Mouse (Mus musculus) layer of hippocampus, adult 11-12 months (tissue): Measurements from ENCODE around the gene Gm44805.
A peak's percentile ranks its signal among the peaks of the same experiment; 100 is the strongest.

Source experiments
- DNase-seq: peaks from one replicate; pipeline ENCODE4 v3.0.0; 2022; ENCODE audit warnings: low spot score

The Gm44805 gene

DNA sequence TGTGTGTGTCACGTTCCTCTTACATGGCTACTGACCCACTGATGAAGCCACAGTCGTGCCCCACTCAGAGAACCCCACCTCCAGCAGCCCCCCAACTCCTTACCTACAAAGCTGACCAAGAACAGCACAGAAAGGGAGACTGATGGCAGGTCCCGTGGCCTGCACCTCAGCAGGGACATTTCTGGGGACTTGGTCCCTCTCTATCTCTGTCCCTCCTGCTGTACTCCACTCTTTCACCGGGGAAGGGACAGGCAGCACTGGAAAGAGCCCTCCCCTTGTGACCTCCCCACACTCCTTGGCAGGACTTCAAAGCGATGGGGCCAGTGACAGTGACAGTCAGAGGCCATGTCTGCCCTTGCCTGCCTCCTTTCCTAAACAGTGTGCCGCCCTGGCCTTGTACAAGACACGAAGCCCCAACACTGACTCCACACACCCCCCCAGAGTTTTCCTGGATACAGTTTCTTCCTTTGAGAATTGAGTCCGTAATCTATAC lies at the start of gene Gm44805, which contains the start of gene Apoc4:
TSS of gene Gm44805 (minus strand) at position 222 of the 493 bp plus-strand sequence.
TSS of gene Apoc4 (minus strand) at position 278 of the 493 bp plus-strand sequence.
- DNase-seq, result no peak

DNA sequence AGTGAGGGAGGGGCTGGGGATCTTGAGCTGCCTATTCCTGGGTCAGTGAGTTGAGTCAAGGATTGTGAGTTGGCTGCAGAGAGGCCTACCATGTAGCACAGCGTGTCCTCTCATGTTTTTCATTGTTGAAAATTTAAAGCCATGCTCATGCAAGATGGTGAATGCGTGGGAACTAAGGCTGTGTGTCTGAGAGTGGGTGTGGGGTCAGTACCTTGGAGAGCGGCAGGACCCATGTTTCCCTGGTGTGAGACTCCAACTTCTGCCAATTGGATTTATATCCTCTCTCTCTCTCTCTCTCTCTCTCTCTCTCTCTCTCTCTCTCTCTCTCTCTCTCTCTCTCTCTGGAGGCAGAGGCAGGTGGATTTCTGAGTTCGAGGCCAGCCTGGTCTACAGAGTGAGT lies 45.3 kb upstream of the Gm44805 start:
- no peak for DNase-seq

DNA sequence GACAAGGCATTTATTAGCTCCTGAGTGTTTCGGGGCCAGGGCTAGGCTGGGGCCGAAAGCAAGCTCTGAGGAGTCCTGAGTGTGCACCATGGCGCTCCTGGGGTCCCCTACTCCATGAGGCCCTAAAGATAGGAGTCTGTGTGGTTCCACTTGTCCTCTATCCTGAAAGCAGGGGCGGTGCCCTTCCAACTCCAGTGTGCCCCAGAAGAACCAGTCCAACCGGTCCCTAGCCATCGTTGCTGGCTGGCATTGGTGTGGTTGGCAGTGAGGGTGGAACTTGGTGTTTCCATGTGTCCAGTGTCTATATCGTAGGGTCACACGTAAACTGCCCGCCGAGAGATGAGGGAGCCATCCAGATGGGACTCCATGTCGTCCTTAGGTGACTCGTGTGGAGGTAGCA lies 42.9 kb upstream of the Gm44805 start:
- DNase-seq, result no peak

DNA sequence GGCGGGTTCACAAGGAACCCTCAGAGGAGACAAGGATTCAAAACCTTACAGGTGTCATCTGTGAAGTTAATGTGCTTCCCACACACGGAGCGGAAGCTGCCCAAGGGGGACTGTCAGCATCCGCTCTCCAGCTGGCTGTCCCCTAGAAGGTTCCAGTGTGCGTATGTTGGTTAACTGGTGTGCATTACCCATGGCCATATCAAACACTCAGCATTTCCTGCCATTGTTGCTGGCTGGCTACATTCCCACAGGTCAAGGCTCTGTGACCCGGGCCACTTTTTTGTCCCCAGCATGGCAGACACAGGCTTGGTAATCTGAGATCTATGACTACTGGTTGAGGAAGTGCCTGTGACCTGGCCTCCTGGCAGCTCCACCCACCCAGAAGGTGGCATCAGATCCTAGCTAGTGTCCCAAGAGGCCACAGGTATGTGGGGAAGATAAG lies 41.6 kb upstream of the Gm44805 start:
- DNase-seq, result no peak

DNA sequence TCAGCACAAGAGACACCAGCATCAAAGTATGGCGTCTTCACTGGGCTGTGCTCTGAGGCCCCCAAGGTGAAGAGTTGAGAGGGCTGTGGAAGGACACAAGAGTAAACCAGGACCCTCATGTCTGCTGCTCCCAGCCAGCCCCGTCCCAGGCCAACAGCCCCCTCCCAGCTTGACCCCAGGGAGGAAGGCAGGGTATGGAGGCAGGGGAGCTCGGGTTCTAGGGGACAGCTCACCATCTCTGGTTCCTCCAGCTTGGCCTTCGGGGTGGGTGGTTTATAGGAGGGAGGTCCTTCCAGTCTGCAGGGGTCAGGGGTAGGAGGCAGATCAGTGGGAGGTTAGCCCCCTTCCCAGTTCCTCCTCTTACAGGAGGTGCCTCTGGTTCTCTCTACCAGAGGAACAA lies 38.0 kb upstream of the Gm44805 start:
- no peak for DNase-seq

DNA sequence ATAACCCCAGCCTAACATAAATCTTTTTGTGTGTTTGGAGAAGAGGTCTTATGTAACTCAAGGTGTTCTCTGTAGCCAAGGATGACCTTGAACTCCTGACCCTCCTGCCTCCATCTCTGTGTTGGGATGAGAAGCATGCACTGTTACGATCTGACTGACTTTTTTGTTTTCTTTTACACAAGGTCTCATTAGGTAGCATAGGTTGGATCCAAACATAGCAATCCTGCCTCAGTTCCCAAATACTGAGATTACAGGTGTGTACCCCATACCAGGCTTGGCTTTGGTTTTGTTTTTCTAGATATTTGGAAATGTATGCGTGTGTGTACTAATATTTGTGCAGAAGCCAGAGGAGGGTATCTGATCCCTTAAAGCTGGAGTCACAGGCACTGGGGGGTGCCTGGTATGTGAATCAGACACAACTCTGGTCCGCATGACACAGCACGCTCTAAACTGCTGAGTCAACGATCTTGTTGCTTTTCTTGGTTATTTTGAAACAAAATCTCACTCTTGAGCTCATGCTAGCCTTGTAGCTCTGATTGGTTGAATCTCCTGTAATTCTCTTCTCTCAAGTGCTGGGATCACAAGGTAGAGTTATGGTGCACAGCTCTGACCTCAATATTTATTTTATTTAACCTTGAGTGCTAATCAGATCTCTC lies 37.2 kb upstream of the Gm44805 start:
- no peak for DNase-seq

DNA sequence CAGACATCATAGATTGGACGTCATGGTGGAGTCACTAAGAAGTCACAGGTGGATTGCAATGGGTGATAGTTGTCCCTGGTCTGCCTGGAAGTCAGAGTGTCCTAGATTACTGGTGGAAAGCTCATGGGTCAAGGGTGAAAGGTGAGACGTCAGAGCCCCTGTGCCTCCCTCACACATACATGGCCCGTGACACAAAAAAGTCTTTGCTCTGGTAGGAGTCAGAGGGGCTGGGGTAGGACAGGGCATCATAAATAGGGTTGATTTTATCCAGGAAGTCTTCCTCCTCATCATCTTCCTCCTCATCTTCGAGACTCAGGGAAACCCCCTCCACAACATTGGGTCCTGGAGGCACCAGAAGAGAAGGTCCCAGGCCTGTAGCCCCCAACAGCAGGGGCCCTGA lies 36.1 kb upstream of the Gm44805 start:
- DNase-seq, result no peak

DNA sequence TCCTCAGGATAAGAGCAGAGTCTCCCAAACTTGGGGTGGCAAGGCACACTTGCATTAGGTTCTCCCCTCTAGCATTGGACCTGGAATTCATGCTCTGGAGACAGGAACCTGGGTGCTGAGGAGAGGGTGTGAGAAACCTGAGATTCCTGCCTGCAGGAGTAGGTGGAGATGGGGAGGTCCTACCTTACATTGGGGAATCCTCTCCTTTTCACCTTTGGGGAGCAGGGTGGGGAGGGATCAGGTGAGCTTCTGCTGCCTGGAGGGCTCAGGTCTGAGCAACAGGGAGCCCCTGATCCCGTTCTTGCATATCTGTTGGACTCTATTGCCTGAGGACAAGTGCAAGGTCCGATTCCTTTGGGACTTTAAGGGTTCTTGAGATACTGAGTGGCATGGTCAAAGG lies 35.6 kb upstream of the Gm44805 start:
- DNase-seq, result no peak

DNA sequence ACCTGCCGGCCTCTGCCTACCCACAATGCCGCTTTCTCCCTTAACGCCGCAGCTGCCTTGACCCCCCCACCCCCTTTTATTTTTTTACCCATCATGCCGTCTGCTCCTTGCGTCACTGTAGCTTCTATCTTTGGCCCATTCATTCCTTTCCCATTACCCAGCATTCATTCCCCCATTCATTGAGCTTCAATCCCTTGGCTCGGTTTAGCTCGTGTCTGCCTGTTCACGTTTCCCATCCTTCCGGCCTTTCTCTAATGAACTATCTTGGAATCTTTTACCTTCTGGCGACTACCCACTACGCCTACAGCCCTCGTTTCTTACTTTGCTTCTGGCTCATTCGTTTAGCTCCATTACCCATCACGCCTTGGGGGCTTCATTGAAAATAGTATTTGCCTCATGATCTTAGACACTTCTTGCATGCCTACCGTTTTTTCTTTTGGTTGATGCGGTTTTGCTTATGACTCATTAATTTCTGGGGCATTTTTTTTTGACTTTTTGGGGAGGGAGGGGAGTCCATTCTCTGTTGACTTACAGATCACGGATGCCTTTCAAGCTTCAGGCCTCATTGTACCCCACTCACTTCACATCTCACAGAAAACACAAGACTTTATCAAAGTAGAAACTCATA lies 34.9 kb upstream of the Gm44805 start:
- no peak for DNase-seq

DNA sequence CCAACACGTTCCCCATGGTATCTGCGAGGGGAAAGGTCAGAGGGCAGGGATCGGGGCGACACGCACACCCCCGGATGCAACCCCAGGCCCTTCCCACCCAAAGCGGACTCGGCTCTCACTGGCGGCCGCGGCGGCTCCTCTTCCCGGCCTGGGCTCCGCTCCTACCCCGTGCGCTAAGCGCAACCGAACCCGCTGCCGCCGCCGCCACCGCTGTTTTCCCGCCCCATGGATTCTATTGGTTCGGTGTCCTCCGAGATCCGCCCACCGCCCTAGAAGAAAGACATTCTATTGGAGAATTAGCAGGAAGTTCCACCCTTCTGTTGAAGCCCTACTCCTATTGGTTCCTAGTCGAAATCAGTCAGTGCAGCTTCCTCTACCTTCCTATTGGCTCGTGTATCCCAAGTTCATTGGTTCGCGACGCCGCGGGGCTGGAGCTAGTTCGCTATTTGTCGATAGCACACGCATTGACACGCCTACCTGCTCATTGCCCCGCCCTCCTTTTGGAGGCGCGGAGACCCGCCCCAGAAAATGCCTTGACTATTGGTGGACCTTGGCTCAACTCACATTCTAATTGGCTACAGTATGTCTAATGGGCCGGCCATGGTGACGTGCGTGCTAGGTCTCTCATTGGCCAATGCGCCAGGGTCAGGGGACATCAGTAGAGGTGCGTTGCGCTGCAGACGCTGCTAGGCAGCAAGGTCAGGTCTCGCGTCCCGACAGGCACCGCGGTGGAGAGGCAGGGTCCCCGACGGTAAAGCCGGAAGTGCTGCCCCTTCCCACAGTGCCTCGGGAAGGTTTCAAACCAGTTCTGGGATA lies 34.2 kb upstream of the Gm44805 start, which contains the start of gene Tomm40:
TSS of gene Tomm40 (minus strand) at position 200 of the 816 bp plus-strand sequence.
- peak; percentile 100 for DNase-seq

DNA sequence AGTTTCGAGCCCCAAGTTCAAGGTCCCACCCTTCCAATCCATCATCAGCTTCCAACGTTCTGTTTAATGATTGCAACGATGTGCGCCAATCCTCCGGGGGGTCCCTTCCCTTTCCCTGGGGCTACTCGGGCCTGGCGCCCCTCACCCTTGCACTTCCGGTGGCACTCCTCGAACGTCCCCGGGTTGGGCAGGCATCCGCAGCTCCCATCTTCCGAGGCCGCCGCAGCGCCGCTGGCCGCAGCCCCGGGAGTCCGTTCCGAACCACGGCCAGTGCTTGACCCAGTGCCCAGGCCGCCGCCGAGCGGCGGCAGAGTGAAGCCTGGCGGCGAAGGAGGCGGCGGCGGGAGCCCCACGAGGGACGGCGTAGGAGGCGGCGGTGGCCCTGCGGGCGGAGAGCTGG lies 33.6 kb upstream of the Gm44805 start:
- DNase-seq, result no peak

DNA sequence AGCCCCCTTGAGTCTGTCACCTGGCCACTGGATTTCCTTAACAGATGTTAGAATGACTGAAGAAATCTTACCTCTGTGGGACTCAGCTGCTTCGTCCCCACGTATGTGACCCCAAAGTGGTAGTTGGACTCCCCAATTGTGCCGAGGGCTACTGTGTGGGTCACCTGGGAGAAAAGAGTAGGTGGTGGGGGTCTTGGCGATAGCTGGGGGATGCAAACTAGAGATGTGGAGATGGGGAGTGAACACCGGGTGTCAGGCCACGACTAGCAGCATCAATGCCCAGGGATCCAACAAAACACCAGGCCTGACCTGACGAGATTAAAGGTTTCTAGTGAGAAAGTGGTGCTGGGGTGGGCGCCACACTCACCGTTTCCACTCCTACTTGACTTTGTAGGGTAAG lies 32.4 kb upstream of the Gm44805 start:
- no peak for DNase-seq

DNA sequence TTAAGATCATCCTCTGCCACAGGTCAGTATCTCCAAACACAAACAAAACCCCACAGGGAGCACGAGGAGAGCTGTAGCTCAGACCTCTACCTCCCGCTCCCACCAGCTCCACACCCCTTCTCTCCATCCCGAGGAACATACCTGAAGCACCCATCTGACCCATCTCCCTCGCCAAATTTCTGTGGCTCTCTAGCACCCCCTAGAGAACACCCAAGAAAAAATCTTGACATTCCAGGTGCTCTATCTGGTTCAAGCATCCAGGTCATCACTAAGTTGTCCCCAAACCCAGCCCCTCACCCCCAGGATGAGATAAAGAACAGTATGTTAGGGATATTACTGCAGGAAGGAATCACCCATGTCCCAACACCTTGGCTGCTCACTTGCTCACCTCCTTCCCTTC lies 32.0 kb upstream of the Gm44805 start:
- no peak for DNase-seq

DNA sequence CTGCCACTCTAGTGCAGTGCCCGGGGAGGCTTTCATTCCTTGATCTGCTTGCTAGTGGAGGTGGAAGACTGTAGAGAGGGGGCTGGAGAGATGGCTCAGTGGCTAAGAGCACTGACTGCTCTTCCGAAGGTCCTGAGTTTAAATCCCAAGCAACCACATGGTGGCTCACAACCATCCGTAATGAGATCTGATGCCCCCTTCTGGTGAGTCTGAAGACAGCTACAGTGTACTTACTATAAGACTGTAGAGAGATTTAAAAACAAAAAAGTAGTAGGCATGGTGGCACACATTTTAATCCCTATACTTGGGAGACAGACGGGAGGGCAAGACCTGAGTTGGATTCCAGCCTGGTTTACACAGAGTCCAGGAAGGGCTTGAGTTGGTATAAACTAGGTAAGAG lies 31.2 kb upstream of the Gm44805 start:
- no peak for DNase-seq

DNA sequence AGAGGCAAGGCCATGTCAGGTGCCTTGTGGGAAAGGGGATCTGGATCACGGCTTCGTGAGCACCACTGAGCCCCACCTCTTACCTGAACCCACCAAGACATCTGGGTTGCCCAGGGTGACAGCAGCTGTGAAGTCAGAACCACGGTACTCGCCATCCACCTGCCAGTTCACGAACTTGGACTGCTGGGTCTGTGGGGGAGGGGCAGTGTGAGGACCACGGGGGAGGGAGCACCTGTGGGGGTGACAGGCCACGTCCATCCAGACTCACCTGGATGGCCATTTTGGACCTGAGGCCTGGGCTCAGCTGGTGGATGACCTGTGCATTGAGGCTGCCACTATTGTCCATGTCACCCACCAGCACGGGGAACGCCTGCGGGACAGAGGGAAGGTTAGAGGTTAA lies 29.4 kb upstream of the Gm44805 start:
- no peak for DNase-seq

DNA sequence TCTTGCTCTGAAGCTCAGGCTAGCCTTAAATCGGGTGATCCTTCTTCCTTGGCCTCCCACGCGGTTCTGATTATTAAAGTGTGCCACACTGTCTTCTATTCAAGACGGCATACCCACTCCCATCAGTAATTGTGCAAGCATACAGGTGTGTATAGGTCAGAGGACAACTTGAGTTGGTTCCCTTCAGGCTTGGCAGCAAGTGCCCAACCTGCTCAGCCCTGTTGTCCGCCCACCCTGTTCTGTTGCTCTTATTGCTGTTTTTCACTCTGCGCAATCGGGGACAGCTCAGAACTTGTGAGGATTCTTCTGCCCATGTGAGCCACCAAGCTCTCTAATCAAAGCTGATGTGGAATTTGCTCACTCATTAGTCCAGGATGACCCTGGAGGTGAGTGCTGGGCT lies 24.0 kb upstream of the Gm44805 start:
- DNase-seq, result no peak

DNA sequence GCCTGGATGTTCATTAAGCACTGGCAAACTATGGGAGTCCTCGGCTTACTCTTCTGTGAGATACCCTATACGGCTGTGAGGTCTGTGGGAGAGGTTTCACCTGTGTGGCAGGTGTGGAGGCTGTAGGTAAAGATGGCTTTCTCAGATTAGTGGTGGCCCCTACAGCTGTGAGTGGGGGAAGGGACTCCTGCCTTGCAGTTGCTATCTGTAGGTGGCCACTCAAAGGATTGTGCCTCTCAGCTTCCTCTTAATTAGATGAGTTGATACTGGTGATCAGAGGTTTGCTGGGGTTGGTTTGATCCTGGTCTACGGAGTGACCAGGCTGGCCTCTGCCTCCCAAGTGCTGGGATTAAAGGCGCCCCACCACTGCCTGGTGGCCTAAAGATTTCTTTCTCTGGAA lies 23.3 kb upstream of the Gm44805 start:
- no peak for DNase-seq

DNA sequence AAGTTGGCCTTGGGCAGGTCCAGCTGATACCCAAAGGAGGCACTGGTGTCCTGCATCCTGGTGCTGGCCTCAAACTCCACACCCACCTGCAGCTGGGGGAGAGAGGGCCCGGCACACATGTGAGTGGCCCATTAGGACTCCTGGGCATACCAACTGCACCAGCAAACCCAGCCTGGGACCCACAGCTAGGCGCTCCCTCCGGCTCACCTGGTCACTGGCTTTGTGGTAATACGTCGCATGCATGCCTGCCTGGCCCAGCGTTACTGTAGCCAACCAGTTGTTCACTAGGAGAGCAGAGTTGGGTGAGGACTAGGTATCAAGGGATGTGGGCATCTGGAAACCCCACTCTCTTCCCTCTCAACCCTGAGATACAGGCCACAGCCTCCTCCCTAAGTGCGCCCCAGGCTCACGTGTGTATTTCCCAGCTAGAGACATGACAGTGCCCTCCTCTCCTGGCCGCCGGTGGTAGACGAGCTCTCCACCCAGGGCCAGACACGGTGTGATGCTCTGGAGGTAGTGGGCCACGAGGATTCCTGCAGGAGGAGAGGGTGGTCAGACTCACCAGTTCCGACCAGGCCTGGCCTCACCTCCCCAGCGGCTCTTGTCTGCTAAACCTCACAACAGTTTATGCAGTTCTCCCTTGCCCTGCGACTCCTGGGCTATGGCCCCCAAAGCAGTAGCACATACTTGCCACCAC lies 21.8 kb upstream of the Gm44805 start:
- DNase-seq, result no peak

DNA sequence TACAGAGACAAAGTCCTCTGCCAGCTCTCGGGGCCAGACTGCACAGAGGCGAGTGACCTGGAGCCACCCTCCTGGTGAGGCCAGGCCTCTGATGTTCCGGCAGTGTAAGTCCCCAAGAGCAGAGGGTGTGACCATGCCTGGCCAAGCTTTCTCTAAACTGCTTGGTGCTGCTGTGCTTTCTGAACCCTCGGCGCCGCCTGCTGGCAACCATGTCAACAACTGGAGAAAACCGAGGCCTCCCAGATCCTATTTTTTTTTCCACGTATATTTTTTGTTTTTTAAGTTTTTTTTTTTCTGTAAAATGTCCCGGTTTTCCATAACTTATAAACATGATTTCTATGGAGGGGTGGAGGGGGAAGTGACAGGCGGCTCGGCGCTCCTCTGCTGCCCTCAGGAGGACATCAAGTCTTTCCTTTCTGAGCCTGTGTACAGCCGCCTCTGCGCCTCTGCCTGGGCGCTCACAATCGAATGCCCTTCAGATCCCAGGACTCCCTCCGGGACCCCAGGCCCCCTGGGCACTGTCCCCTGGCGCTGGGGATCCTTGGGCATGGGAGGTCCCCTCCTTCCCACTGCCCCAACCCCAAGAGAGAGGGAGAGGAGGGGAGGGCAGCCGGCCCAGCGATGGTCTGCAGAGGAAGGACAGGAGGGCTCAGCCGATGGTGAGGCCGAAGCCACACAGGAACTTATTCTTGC lies 20.0 kb upstream of the Gm44805 start:
- DNase-seq, result peak; percentile 84

DNA sequence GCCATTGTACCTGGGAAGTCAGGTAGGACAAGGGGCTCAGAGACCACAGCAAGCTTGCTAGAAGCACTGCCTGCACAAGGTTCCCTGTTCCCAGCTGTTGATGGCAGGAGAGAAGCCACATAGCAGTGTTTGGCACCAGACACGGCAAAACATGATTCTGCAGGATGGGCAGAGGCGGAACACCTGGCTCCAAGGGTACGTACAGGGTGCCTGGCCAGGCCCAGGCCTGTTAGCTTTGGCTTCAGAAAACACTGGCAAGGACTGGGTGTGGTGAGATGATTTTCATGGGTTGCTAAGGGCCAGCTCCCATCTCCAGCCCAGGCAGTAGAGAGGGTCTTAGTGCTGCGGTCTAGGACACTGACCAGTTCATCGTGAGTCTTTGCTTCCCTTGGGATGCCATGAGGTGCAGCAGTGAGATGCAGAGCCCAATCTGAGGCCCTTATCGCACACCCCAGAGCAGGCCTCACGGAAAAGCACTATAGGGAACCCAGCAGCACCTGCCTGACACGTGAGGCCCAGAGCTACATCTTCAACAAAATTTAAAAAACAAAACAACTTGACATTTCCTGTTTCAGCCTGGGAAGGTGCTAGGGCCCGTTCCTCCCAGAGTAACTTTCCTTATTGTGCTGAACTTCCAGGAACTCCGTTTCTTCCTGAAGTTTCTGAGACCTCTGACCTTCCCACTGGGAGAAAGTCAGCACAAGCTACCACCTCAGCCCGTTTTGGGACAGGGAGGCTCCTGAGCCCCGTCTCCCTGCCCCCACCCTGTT lies 19.3 kb upstream of the Gm44805 start:
- no peak for DNase-seq

DNA sequence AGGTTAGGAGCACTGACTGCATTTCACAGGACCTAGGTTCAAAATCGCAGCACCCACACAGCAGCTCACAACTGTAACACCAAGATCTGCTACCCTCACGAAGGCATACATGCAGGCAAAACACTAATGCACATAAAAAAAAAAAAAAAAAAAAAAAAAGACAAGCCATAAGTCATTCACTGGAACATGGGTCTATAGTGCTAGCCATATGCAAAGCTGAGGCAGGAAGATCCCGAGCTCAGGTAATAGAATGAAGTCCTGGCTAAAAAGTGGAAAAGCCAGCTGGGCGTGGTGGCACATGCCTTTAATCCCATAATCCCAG lies 18.6 kb upstream of the Gm44805 start:
- DNase-seq, result no peak
